Mouse (Mus musculus): ENCODE data around the gene Gm44511. TPM values are rescaled to one million over a fixed set of nuclear protein-coding genes. Genes with fewer than 3 reads are reported as not detected.
"Not testable (repeated sequence)": the region's sequence is repeated elsewhere in the genome, so short reads cannot be mapped to it uniquely, and the experiment has no call there.

Gm44511 gene
- total RNA-seq, 1 experiment from 2014 or later, result not detected

GRCm38 (mm10) chr6:128799896-128800270 is 26.2 kb downstream of the Gm44511 start:
- no peak for DNase-seq

DNA sequence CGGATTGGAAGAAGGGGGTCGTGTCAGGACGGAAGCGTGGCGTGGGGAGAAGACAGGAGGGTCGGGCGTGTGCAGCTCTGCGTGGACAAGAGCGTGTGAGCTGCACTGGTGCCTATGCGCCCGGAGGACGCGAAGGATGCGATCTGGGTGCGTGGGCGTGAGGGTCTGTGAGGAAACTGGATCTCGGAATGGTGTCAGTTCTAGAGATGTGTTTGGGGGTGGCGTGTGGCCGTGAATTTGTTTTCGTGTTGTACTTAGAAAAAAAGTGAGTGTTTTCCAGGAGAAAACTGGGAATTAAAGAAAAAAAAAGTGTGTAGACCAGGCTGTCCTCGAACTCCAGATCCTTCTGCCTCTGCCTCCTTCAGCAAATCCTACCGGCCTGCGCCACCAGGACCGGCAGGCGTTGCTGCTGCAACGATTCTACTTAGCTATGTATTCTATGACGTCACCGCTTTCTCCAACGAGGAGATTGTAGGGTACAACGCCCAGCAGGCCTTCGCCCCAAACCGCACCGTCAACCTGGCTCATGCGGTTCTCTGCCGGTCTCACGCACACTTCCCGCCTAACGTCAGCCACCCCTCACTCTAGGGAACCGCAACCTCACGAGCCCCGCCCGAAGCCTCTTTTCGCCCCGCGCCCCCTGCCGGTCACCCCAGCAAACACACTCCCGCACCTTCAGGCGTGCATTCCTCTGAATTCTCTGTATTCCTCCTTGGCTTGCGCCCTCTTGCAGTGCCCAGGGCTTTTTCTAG is 26.8 kb downstream of the Gm44511 start:
- peak; percentile 76 for DNase-seq

DNA sequence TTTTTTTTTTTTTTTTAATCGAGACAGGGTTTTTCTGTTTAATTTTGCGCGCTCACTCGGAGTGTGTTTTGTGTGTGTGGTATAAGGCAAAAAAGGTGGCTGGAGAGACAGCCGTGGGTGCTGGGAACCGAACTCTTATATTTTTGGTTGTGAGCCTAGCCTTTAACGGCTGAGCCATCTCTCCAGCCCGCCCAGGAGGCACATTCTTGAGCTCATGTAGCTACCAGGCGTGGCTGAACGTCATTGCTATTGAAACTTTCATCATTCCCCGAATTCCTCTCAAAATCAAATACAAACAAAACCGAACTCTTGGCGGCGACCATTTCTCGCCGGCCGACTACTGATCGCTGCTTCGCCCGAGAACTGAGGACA is 27.4 kb downstream of the Gm44511 start:
- DNase-seq, result peak; percentile 63

GRCm38 (mm10) chr6:128797936-128798771 is 28.0 kb downstream of the Gm44511 start:
- no peak for DNase-seq

DNA sequence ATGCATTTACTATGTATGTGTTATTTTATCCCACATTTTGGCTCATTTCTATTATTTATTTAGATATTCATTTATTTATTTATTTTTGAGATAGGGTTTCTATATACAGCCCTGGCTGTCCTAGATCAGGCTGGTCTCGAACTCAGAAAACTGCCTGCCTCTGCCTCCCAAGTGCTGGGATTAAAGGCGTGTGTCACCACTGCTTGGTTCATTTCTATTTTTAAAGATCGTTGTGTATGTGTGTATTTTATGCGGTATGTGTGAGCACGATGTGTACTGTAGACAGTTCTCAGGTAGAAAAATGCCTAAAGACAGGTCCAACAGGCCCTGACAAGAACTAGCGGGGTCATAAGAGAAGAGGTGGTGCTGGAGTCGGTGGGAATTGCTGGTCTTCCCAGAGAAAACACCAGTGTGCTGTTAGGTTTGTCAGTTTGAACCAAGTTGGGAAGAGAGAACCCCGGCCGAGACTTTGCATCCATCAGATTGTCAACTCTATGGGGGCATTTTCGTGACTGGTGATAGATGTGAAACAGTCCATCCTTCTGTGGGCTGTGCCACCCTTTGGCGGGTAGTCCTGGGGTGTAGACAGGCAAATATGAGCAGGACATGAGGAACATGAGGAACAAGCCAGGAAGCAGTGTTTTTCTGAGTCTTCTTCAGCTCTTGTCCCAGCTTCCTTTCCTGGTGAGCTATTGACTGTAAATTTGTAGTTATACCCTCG is 28.8 kb downstream of the Gm44511 start:
- DNase-seq, result no peak

GRCm38 (mm10) chr6:128796321-128796955 is 29.7 kb downstream of the Gm44511 start:
- DNase-seq, result no peak

DNA sequence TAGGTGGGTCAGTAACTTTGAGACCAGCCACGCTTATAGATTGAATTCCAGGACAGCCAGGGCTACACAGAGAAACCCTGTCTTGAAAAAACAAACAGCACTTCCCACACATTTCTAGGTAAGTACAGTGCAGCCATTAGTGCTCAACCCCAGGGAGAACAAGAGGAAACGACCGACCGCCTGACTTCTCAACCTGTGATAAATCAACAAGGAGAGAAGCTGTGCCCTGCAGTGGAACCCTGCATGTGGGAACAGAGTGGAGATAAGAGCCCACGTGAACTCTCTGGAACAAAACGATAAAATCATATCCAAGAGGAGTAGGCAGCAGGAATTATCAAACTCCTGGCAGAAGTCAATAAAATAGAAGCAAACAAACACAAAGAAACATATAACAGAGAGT is 32.4 kb downstream of the Gm44511 start:
- DNase-seq, result no peak

GRCm38 (mm10) chr6:128790491-128790994 is 35.6 kb downstream of the Gm44511 start:
- DNase-seq, result not testable (repeated sequence)

GRCm38 (mm10) chr6:128789115-128789514 is 37.0 kb downstream of the Gm44511 start, which contains the start of gene Klrb1c:
TSS of gene Klrb1c (minus strand) at chr6:128789215.
- DNase-seq, result no peak

DNA sequence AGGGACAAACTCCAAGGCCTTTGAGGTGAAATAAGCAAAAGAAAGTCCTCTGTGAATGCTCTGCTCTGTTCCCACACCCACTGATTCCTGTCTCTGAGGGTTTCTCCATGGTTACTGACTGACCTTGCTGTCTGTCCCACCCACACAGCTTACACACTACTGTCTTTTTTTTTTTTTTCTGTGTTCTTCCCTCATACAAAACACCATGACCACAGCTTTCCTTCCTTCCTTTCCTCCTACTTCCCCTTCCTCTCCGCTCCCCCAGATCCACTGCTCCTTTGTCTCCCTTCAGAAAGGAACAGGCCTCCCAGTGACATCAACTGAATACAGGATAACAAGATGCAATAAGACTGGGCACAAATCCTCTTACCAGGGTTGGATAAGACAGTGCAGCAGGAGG is 37.6 kb downstream of the Gm44511 start:
- no peak for DNase-seq

GRCm38 (mm10) chr6:128786396-128786795 is 39.7 kb downstream of the Gm44511 start:
- not testable (repeated sequence) for DNase-seq

DNA sequence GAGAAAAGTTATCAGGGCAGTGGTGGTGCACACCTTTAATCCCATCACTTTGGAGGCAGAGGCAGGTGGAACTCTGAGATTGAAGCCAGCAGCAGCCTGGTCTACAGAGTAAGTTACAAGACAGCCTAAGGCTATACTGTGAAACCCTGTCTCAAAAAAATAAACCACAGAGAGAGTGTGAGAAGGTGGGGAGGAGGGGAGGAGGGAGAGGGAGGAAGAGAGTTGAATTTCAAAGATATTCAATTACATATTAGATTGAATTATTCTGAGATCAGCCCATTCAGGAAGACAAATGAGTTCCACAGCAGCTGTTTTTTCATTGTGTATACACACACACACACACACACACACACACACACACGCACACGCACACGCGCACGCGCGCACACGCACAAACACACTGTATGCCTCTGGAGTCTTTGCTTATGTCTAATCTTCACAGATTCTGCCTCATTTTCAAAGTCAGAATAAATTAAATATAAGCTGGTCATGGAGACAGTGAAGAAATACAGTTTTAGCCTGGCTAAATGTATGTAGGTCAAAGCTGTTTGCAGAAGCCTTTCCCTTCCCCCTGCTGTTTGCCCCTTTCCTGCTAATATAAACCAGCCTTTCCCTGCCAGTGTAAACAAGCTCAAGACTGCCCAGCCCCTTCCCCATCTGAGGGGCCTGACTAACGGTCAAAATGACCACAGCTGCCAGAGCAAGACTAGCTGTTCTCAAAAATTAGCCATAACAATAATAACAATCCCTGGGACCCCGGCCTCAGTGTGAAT is 56.4 kb downstream of the Gm44511 start:
- no peak for DNase-seq

- DNase-seq, result no peak
Measured at GRCm38 (mm10) chr6:128768047-128768446, 58.1 kb downstream of the Gm44511 start.

- DNase-seq, result peak; percentile 18
Measured at GRCm38 (mm10) chr6:128766486-128767254, 59.4 kb downstream of the Gm44511 start.

- DNase-seq, result no peak
Measured at GRCm38 (mm10) chr6:128765211-128765610, 60.9 kb downstream of the Gm44511 start.

DNA sequence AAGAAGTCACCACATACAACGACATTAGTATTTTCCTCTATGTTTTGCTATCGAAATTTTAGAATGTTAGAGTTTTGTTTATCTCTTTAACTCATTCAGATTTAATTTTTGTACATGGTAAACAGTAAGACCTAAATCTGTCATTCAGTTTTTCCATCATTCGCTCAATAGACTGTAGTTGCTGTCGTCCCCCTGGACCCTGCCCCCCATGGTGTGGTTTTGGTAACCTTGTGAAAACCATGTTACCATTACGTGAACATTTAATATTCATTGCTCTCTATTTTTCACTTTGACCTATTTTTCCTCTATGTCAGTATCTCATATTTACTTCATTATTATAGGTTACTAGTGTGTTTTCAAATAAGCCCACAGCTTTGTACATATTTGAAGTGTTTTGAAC is 61.5 kb downstream of the Gm44511 start:
- no peak for DNase-seq

DNA sequence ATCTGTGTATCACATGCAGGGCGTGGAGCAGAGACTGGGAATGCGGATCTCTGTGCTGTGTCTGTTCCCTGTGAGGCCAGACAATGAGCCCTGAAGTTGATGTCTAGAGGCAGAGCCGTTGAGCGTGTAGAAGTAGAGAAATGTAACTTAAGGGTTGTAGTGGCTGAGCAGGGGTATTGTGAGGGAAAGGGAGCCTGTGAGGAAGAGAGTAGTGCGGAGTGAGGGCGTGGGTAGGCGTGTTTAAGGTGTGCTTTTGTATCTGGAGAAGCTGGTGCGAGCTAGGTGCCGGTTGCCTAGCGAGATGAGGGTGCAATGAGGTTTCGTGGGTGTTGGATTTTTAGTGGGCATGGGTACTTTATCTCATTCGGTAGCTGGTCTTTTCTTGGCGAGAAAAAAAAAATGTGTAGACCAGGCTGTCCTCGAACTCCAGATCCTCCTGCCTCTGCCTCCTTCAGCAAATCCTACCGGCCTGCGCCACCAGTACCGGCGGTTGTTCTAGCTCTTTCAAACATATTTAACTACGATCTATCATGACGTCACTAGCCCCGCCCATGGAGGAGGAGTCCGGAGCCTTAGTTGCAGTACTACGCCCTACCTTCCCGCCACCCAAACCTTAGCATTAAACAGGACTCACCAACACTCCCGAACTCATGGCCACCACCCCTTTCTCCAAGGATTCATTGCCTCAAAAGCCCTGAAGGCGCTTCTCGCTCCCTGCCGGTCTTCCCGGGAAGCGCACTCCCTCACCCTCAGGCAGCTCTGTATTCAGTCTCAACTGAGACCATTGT is 62.2 kb downstream of the Gm44511 start:
- DNase-seq, result peak; percentile 80

- DNase-seq, result not testable (repeated sequence)
Measured at GRCm38 (mm10) chr6:128762892-128763670, 63.0 kb downstream of the Gm44511 start.

DNA sequence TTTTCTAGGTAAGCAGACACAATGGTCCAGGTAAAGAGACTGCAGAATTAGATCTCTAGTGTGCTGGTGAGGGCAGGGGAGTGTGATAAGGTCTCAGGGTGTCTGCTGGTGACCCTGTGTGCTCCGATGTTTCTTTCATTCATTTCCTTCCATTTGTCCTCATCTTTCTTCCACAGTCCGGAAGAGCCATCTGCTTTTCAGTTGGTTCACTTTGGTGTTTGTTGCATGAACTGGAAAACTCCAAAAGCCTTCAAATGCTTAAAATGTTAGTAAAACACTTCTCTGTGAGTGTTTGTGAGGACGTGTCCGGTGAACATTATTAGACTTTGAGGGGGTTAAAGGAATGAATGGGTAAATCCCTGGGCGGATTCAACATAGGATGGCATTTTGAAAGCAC is 65.0 kb downstream of the Gm44511 start:
- DNase-seq, result no peak

Measured in adrenal gland, postnatal 25 days (tissue).